Mouse (Mus musculus) G1E (cell line): ENCODE results near the gene Trip4.

Experiments used
- CTCF ChIP-seq: IDR thresholded peaks from 2 replicates; pipeline ENCODE4 v1.5.1; 2012; ENCODE audit warnings: low read depth, low read length, inconsistent platforms, mixed read lengths
- GATA2 ChIP-seq: IDR thresholded peaks from 2 replicates; pipeline ENCODE4 v1.6.1; 2012; ENCODE audit warnings: low read depth, low read length, inconsistent platforms, borderline replicate concordance
- POLR2AphosphoS5 ChIP-seq: IDR thresholded peaks from 2 replicates; pipeline ENCODE4 v1.6.1; 2012; ENCODE audit warnings: low read depth, low read length, inconsistent platforms; ENCODE audit not compliant: insufficient replicate concordance
- TAL1 ChIP-seq: conservative IDR thresholded peaks from 2 replicates; pipeline ENCODE4 v1.6.1; 2012; ENCODE audit warnings: low read depth, low read length, inconsistent platforms, mixed read lengths

DNA sequence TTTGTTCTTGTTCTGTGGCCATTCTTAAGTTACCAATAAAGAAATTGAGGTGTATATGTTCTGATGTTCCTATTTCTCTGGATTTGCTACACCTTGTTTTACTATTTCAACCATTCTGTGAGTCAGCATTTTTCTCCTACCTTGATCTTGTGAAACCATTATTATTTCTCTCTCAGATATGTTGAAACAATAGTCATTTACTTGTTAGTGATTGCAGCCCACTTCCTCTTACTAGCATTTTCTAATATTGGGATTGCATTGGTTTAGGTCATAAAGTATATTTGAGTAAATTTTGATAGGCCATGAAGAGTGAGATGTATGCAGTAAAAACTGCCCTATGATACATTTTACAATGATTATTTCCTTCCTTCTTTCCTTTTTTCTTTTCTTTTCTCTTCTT is 19.9 kb upstream of the Trip4 start:
- TF ChIP-seq TAL1 (no peak), CTCF (no peak), GATA2 (no peak), POLR2AphosphoS5 (no peak)
